Mouse (Mus musculus) kidney, adult 2 months (tissue): ENCODE measurements around the gene Smim4.

Source experiments
- CTCF ChIP-seq: fragments of 200-500 bp; conservative IDR thresholded peaks from 2 replicates; pipeline ENCODE4 v1.5.1; 2011; ENCODE audit warnings: low read depth, mild to moderate bottlenecking, control low read depth, low read length, moderate library complexity, mixed read lengths; ENCODE audit not compliant: insufficient read depth, insufficient read length
- POLR2A ChIP-seq: fragments of 200-500 bp; IDR thresholded peaks from one replicate; pipeline ENCODE4 v1.6.1; 2011; ENCODE audit warnings: low read depth, low read length, control low read depth

GRCm38 (mm10) chr14:31161191-31161590, 32.4 kb upstream of the Smim4 start:
- no peak for TF ChIP-seq CTCF
- no peak for TF ChIP-seq POLR2A
